In genomic region chr17:27466620-27467019, GRCm38 (mm10) we compare ENCODE assay signal across 9 mouse cellular contexts. TPM values are rescaled to one million over a fixed set of nuclear protein-coding genes. Genes with fewer than 3 reads are reported as not detected.
DNase-seq lines count a peak whose midpoint lies in the region; ATAC-seq and TF ChIP-seq lines count a peak whose summit lies in the region.
"Had no signal": no experiment of that assay in that cellular context is flagged by ENCODE, and none has a peak within 500 bp of the region (broad histone marks: within the 10 kb centered on the region; RNA-seq: fewer than 3 reads in every experiment).

No protein-coding gene starts in this region.

- peak; percentile 53; the same call in 1 of the 2 replicates for ATAC-seq in intestine, embryonic 15.5 days
- ATAC-seq in intestine, embryonic 16.5 days: no peak
- peak; percentile 86 for ATAC-seq in granulocyte monocyte progenitor cell, adult 5-6 weeks (replicated peaks; ENCODE audit: poor library complexity, severe bottlenecking)
- no peak for ATAC-seq in limb, embryonic 14.5 days (ENCODE audit: low FRiP score, low read depth)
- ATAC-seq in erythroblast, adult 5-6 weeks (replicated peaks; ENCODE audit: low FRiP score, poor library complexity, severe bottlenecking): no peak

- H3K27ac ChIP-seq in intestine, embryonic 15.5 days: no peak overlapping the region
- H3K27ac ChIP-seq in intestine, embryonic 16.5 days (ENCODE audit: low read length): no peak overlapping the region
- no peak overlapping the region for H3K27ac ChIP-seq in limb, embryonic 14.5 days (replicated peaks; ENCODE audit: low read depth, low read length)
- H3K27ac ChIP-seq: lung, embryonic 15.5 days had no signal

- 16% methylated on average over 6 of the region's 6 CpGs for WGBS in intestine, embryonic 15.5 days
- 20% methylated on average over 6 of the region's 6 CpGs for WGBS in intestine, embryonic 16.5 days
- WGBS in limb, embryonic 14.5 days: 24% methylated on average over 6 of the region's 6 CpGs

- peak; percentile 64 for DNase-seq in R1 (ENCODE audit: low read depth, low spot score)
- peak; percentile 81 for DNase-seq in limb, embryonic 14.5 days (ENCODE audit: low spot score)
- DNase-seq in ovary, postnatal 14 days (ENCODE audit: low spot score): peak; percentile 65
- no peak for DNase-seq in layer of hippocampus, postnatal 14 days (ENCODE audit: low spot score in 2 of 2)

- H3K9ac ChIP-seq in intestine, embryonic 15.5 days: no peak overlapping the region
- no peak overlapping the region for H3K9ac ChIP-seq in intestine, embryonic 16.5 days (ENCODE audit: low read depth, low read length)
- no peak overlapping the region for H3K9ac ChIP-seq in limb, embryonic 14.5 days (ENCODE audit: low read depth, low read length, severe bottlenecking)
- H3K9ac ChIP-seq: lung, embryonic 15.5 days had no signal

- H3K36me3 ChIP-seq in intestine, embryonic 15.5 days: no peaks in the 10 kb centered on the region
- no peaks in the 10 kb centered on the region for H3K36me3 ChIP-seq in intestine, embryonic 16.5 days (ENCODE audit: control insufficient read depth, insufficient read depth, low read length)
- no peaks in the 10 kb centered on the region for H3K36me3 ChIP-seq in limb, embryonic 14.5 days (ENCODE audit: control insufficient read depth, insufficient read depth, low read length)
- H3K36me3 ChIP-seq: lung, embryonic 15.5 days had no signal

- H3K4me3 ChIP-seq in intestine, embryonic 15.5 days (replicated peaks): no peak overlapping the region
- no peak overlapping the region for H3K4me3 ChIP-seq in intestine, embryonic 16.5 days (ENCODE audit: low read length)
- no peak overlapping the region for H3K4me3 ChIP-seq in limb, embryonic 14.5 days (replicated peaks; ENCODE audit: low read length)
- H3K4me3 ChIP-seq: lung, embryonic 15.5 days had no signal

- no peaks in the 10 kb centered on the region for H3K27me3 ChIP-seq in intestine, embryonic 15.5 days (replicated peaks)
- no peaks in the 10 kb centered on the region for H3K27me3 ChIP-seq in intestine, embryonic 16.5 days (replicated peaks; ENCODE audit: control insufficient read depth, insufficient read depth, low read length)
- no peaks in the 10 kb centered on the region for H3K27me3 ChIP-seq in limb, embryonic 14.5 days (ENCODE audit: control insufficient read depth, insufficient read depth, low read length)
- H3K27me3 ChIP-seq: lung, embryonic 15.5 days had no signal

- H3K4me2 ChIP-seq in intestine, embryonic 15.5 days (replicated peaks): no peak overlapping the region
- no peak overlapping the region for H3K4me2 ChIP-seq in intestine, embryonic 16.5 days (ENCODE audit: low read depth, low read length)
- H3K4me2 ChIP-seq in limb, embryonic 14.5 days (replicated peaks; ENCODE audit: low read depth, low read length, severe bottlenecking): no peak overlapping the region
- H3K4me2 ChIP-seq: lung, embryonic 15.5 days had no signal

- no peak for TF ChIP-seq POLR2A in limb, embryonic 14.5 days (IDR thresholded peaks at IDR 0.05; ENCODE audit: borderline replicate concordance, extremely low read depth, insufficient read depth, insufficient read length)

- no peaks in the 10 kb centered on the region for H3K9me3 ChIP-seq in intestine, embryonic 15.5 days
- no peaks in the 10 kb centered on the region for H3K9me3 ChIP-seq in intestine, embryonic 16.5 days (ENCODE audit: control insufficient read depth, low read length)
- H3K9me3 ChIP-seq in limb, embryonic 14.5 days (ENCODE audit: control insufficient read depth, low read length): no peaks in the 10 kb centered on the region
- H3K9me3 ChIP-seq: lung, embryonic 15.5 days had no signal

- no peaks in the 10 kb centered on the region for H3K4me1 ChIP-seq in intestine, embryonic 15.5 days (replicated peaks)
- no peaks in the 10 kb centered on the region for H3K4me1 ChIP-seq in intestine, embryonic 16.5 days (ENCODE audit: control insufficient read depth, insufficient read depth, low read length)
- no peaks in the 10 kb centered on the region for H3K4me1 ChIP-seq in limb, embryonic 14.5 days (ENCODE audit: control insufficient read depth, insufficient read depth, low read length)
- H3K4me1 ChIP-seq: lung, embryonic 15.5 days had no signal

RNA-seq across cellular contexts. Expression of gene Grm4, which starts 54.6 kb away (rescaled TPM):
- 0.28 and 0.29 TPM in 2 replicates for polyA plus RNA-seq in intestine, embryonic 15.5 days (2015; fragmentation: Nextera tagmentation; extraction: Ambion mirVana)
- polyA plus RNA-seq in intestine, embryonic 16.5 days (2015; fragmentation: Nextera tagmentation; extraction: Ambion mirVana): 0.40 and 0.44 TPM in 2 replicates
- not detected in 2 replicates for total RNA-seq in granulocyte monocyte progenitor cell, adult 5-6 weeks (2014; fragmentation: Nextera tagmentation)
- not detected in 2 replicates for total RNA-seq in granulocyte monocyte progenitor cell, adult 5-6 weeks (2017)
- polyA plus RNA-seq in limb, embryonic 14.5 days (2012; rRNA removed): 1.6 and 2.2 TPM in 2 replicates
- 0.75 and 1.0 TPM in 2 replicates for polyA plus RNA-seq in limb, embryonic 14.5 days (2014; fragmentation: Nextera tagmentation; extraction: Ambion mirVana)
- not detected in 2 replicates for total RNA-seq in erythroblast, adult 5-6 weeks (2015; ENCODE audit: low replicate concordance)
- not detected in 2 replicates for total RNA-seq in erythroblast, adult 5-6 weeks (2017; ENCODE audit: low replicate concordance)
- total RNA-seq in layer of hippocampus, postnatal 14 days (2021): 10 to 100 TPM; 10.7 to 19.3 TPM

Comparison
In these comparisons a context has a peak if more than half of its experiments do, and no peak if none do; other contexts are left out.
1. ATAC-seq: peak in intestine, embryonic 15.5 days (single experiment) and granulocyte monocyte progenitor cell, adult 5-6 weeks (single experiment); none in intestine, embryonic 16.5 days (single experiment), limb, embryonic 14.5 days (single experiment) and erythroblast, adult 5-6 weeks (single experiment).
2. DNase-seq: peak in R1 (single experiment), limb, embryonic 14.5 days (single experiment) and ovary, postnatal 14 days (single experiment); none in layer of hippocampus, postnatal 14 days (0 of 2).
3. RNA of gene Grm4, which starts 54.6 kb away (total RNA-seq): 10.7 to 19.3 TPM in layer of hippocampus, postnatal 14 days; not detected in granulocyte monocyte progenitor cell, adult 5-6 weeks and not detected in erythroblast, adult 5-6 weeks; every median in the first group is over 10 times any median in the second.